Mouse (Mus musculus) stomach, postnatal 0 days (tissue): ENCODE data around the gene Atxn1l.

Source experiments
- CTCF ChIP-seq: IDR thresholded peaks from 2 replicates; pipeline ENCODE4 v1.5.1; 2016; ENCODE audit warnings: antibody characterized with exemption, low read depth, mild to moderate bottlenecking, moderate library complexity
- EP300 ChIP-seq: optimal IDR thresholded peaks from 2 replicates; pipeline ENCODE3; 2016; ENCODE audit warnings: antibody characterized with exemption

DNA sequence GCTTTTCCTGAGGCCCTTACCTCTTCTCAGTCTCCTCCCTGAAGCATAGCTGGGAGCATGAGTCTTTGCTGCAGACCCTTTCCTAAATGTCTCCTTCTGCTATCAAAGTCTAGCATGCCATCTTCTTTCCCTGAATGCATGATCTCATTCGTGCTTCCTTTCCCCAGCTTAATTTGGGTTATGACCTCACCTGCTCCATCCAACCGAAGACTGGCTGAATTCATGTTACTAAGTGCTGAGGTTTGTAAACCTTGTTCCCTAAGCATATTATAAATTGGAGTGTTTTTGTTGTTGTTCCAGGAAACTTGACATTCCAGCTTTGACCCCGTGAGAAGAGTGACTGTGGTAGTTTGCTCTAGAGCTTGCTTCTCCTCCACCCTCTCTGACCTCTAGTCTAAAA, 3.5 kb downstream of the Atxn1l start:
- TF ChIP-seq CTCF (no peak), EP300 (no peak)
